In the genomic region with DNA sequence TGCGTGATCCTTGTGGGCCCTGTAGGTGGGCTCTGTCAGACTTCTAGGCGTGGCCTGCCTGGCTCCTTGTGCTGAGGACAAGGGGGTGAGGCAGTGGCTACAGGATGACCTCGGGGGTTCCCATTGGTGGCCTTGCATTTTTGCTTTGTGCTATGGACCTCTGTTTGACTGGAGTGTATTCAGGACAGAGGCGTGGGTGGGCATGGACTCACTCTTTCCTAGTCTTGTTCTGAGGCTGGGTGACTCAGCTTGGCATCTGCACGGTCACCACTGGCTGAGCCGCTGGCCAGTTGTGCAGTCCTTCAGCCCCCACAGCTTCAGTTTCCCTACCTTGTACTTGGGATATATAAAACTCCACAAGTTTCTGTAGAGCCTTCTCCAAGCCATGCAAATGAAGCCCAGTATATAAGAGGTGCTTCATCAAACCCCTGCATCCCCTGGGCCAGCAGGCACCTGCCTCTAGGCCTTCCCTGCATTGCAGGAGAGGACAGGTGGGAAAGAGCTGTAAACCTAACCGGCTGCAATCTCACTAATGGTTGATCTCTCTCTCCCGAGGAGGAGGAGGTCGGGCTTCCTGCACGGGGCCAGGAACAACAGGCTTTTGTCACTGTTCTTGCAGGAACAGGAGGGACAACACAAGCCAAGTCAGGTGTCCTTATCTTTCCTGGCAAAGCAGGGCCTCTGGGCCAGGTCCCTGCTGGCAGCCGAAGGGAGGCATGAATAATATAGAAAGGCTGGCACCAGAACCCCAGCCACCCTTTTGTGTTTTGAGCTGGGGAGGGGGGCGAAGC, we compare ENCODE assay signal across 12 mouse cellular contexts. TPM values are rescaled to one million over a fixed set of nuclear protein-coding genes. Genes with fewer than 3 reads are reported as not detected.
DNase-seq lines count a peak whose midpoint lies in the region; ATAC-seq and TF ChIP-seq lines count a peak whose summit lies in the region.
"Had no signal": no experiment of that assay in that cellular context is flagged by ENCODE, and none has a peak within 500 bp of the region (broad histone marks: within the 10 kb centered on the region; RNA-seq: fewer than 3 reads in every experiment).

No protein-coding gene starts in this region.

- 70% methylated on average over 12 of the region's 12 CpGs for WGBS in heart, embryonic 10.5 days
- 61% methylated on average over 12 of the region's 12 CpGs for WGBS in intestine, postnatal 0 days

- H3K9me3 ChIP-seq in heart, embryonic 10.5 days = no peaks in the 10 kb centered on the region
- H3K9me3 ChIP-seq in intestine, postnatal 0 days (ENCODE audit: control insufficient read depth) = no peaks in the 10 kb centered on the region
- H3K9me3 ChIP-seq: embryonic facial prominence, embryonic 12.5 days; limb, embryonic 12.5 days had no signal

- peak; percentile 63; the same call in 1 of the 2 replicates for ATAC-seq in intestine, postnatal 0 days
- ATAC-seq in erythroid progenitor cell, adult 5-6 weeks (replicated peaks; ENCODE audit: low FRiP score, poor library complexity, severe bottlenecking) = no peak
- no peak for ATAC-seq in megakaryocyte-erythroid progenitor cell, adult 5-6 weeks (replicated peaks; ENCODE audit: low FRiP score, low TSS enrichment, poor library complexity, severe bottlenecking)
- ATAC-seq in inflammation-experienced regulatory T-cells, adult 6 months = no peak
- ATAC-seq: lung, postnatal 0 days had no signal

- intact Hi-C loops in gastrocnemius, adult 2 months (cut with DNase I) = loop anchor here (2.0 kb wide), 1 partner anchor 30 kb away; no protein-coding TSS in a partner anchor

- no peak overlapping the region for H3K4me2 ChIP-seq in intestine, postnatal 0 days (replicated peaks; ENCODE audit: low read depth)
- H3K4me2 ChIP-seq: embryonic facial prominence, embryonic 12.5 days; limb, embryonic 12.5 days had no signal

- peak overlapping the region; percentile 90 for H3K27ac ChIP-seq in gastrocnemius, adult 2 months
- H3K27ac ChIP-seq in heart, embryonic 10.5 days = peak overlapping the region; percentile 62; the same call in 1 of the 2 replicates
- 0 out of 2 replicates have a peak overlapping the region, but pooled peaks have one; percentile 11 for H3K27ac ChIP-seq in intestine, postnatal 0 days (ENCODE audit: low read depth, low read length)
- H3K27ac ChIP-seq: embryonic facial prominence, embryonic 12.5 days; limb, embryonic 12.5 days had no signal

- H3K4me3 ChIP-seq in gastrocnemius, adult 2 months = no peak overlapping the region
- H3K4me3 ChIP-seq in heart, embryonic 10.5 days = no peak overlapping the region
- no peak overlapping the region for H3K4me3 ChIP-seq in intestine, postnatal 0 days (ENCODE audit: low read depth, low read length)
- H3K4me3 ChIP-seq: embryonic facial prominence, embryonic 12.5 days; limb, embryonic 12.5 days had no signal

- no peak overlapping the region for H3K9ac ChIP-seq in intestine, postnatal 0 days (ENCODE audit: low read depth, low read length)
- H3K9ac ChIP-seq: embryonic facial prominence, embryonic 12.5 days; limb, embryonic 12.5 days had no signal

- peak; percentile 41 for DNase-seq in gastrocnemius, adult 2 months
- DNase-seq in gastrocnemius, adult 8-10 months (ENCODE audit: low spot score in 2 of 2) = no peak
- peak; percentile 48 for DNase-seq in Muller cell, postnatal 12 days (ENCODE audit: inconsistent ontology term)
- no peak for DNase-seq in heart, embryonic 10.5 days (ENCODE audit: low spot score)
- DNase-seq: layer of hippocampus, adult 9-11 months had no signal

- peaks cover 19% of the 10 kb centered on the region for H3K4me1 ChIP-seq in heart, embryonic 10.5 days
- 0 out of 2 replicates have a peak, but pooled peaks cover 3% of the 10 kb centered on the region for H3K4me1 ChIP-seq in intestine, postnatal 0 days (replicated peaks; ENCODE audit: control insufficient read depth, insufficient read depth, low read length)

- TF ChIP-seq CTCF in gastrocnemius, adult 2 months (IDR thresholded peaks at IDR 0.05) = no peak
- TF ChIP-seq CTCF in intestine, postnatal 0 days (IDR thresholded peaks at IDR 0.05; ENCODE audit: low read depth) = no peak

- no peaks in the 10 kb centered on the region for H3K36me3 ChIP-seq in heart, embryonic 10.5 days
- H3K36me3 ChIP-seq in intestine, postnatal 0 days (ENCODE audit: control insufficient read depth, insufficient read depth) = no peaks in the 10 kb centered on the region
- H3K36me3 ChIP-seq: embryonic facial prominence, embryonic 12.5 days; limb, embryonic 12.5 days had no signal

- no peaks in the 10 kb centered on the region; the same call in 1 of the 2 replicates for H3K27me3 ChIP-seq in heart, embryonic 10.5 days (ENCODE audit: insufficient read depth, poor library complexity, severe bottlenecking)
- H3K27me3 ChIP-seq in intestine, postnatal 0 days (replicated peaks; ENCODE audit: control insufficient read depth, insufficient read depth, low read length) = no peaks in the 10 kb centered on the region
- H3K27me3 ChIP-seq: embryonic facial prominence, embryonic 12.5 days; limb, embryonic 12.5 days had no signal

RNA-seq across cellular contexts. Expression of a gene that starts 21.7 kb away (rescaled TPM):
- 100 to 1,000 TPM in 1 of 2 experiments, 10 to 100 TPM in 1; 93.4 to 111 TPM for total RNA-seq in gastrocnemius, adult 2 months (2021)
- total RNA-seq in gastrocnemius, adult 8-10 months (2022) = 100 to 1,000 TPM in 3 of 4 experiments, 10 to 100 TPM in 1; 92.6 to 123 (median 118) TPM
- 47.0 and 50.4 TPM in 2 replicates for polyA plus RNA-seq in heart, embryonic 10.5 days (2016; fragmentation: Nextera tagmentation; extraction: Ambion mirVana)
- polyA plus RNA-seq in intestine, postnatal 0 days (2015; fragmentation: Nextera tagmentation; extraction: Ambion mirVana) = 27.8 and 32.9 TPM in 2 replicates
- total RNA-seq in erythroid progenitor cell, adult 5-6 weeks (2015; ENCODE audit: low replicate concordance) = not detected in 2 replicates
- total RNA-seq in erythroid progenitor cell, adult 5-6 weeks (2017; ENCODE audit: low replicate concordance) = not detected in 2 replicates
- total RNA-seq in megakaryocyte-erythroid progenitor cell, adult 5-6 weeks (2014; fragmentation: Nextera tagmentation) = not detected in 2 replicates
- not detected in 2 replicates for total RNA-seq in megakaryocyte-erythroid progenitor cell, adult 5-6 weeks (2017)
- polyA plus RNA-seq in inflammation-experienced regulatory T-cells, adult 6 months (2017; shearing (Covaris generic)) = not detected

RNA-seq across cellular contexts. Expression of a gene that starts 58.3 kb away (rescaled TPM):
- under 1 TPM; 0.10 to 0.25 TPM for total RNA-seq in gastrocnemius, adult 2 months (2021)
- under 1 TPM; 0.13 to 0.44 (median 0.19) TPM for total RNA-seq in gastrocnemius, adult 8-10 months (2022)
- 4.4 and 5.9 TPM in 2 replicates for polyA plus RNA-seq in heart, embryonic 10.5 days (2016; fragmentation: Nextera tagmentation; extraction: Ambion mirVana)
- polyA plus RNA-seq in intestine, postnatal 0 days (2015; fragmentation: Nextera tagmentation; extraction: Ambion mirVana) = 0.85 and 0.86 TPM in 2 replicates
- total RNA-seq in erythroid progenitor cell, adult 5-6 weeks (2015; ENCODE audit: low replicate concordance) = not detected in 2 replicates
- not detected in 2 replicates for total RNA-seq in erythroid progenitor cell, adult 5-6 weeks (2017; ENCODE audit: low replicate concordance)
- total RNA-seq in megakaryocyte-erythroid progenitor cell, adult 5-6 weeks (2014; fragmentation: Nextera tagmentation) = 1.0 TPM in 1 of 2 replicates, not detected in the other
- total RNA-seq in megakaryocyte-erythroid progenitor cell, adult 5-6 weeks (2017) = 0.23 TPM in 1 of 2 replicates, not detected in the other
- polyA plus RNA-seq in inflammation-experienced regulatory T-cells, adult 6 months (2017; shearing (Covaris generic)) = not detected

Comparison
In these comparisons a context has a peak if more than half of its experiments do, and no peak if none do; other contexts are left out.
1. DNase-seq: peak in gastrocnemius, adult 2 months (single experiment) and Muller cell, postnatal 12 days (single experiment); none in gastrocnemius, adult 8-10 months (0 of 2) and heart, embryonic 10.5 days (single experiment).
2. H3K27ac ChIP-seq: peak in every context shown above with its lines; median percentile 90 in gastrocnemius, adult 2 months; 62 in heart, embryonic 10.5 days; 11 in intestine, postnatal 0 days.
3. RNA of a gene that starts 21.7 kb away (total RNA-seq): 92.6 to 123 TPM in gastrocnemius, adult 8-10 months and 93.4 to 111 TPM in gastrocnemius, adult 2 months; not detected in erythroid progenitor cell, adult 5-6 weeks and not detected in megakaryocyte-erythroid progenitor cell, adult 5-6 weeks; every median in the first group is over 10 times any median in the second.